Mouse (Mus musculus): ENCODE data around the gene Lypd6.

Lypd6 gene

DNA sequence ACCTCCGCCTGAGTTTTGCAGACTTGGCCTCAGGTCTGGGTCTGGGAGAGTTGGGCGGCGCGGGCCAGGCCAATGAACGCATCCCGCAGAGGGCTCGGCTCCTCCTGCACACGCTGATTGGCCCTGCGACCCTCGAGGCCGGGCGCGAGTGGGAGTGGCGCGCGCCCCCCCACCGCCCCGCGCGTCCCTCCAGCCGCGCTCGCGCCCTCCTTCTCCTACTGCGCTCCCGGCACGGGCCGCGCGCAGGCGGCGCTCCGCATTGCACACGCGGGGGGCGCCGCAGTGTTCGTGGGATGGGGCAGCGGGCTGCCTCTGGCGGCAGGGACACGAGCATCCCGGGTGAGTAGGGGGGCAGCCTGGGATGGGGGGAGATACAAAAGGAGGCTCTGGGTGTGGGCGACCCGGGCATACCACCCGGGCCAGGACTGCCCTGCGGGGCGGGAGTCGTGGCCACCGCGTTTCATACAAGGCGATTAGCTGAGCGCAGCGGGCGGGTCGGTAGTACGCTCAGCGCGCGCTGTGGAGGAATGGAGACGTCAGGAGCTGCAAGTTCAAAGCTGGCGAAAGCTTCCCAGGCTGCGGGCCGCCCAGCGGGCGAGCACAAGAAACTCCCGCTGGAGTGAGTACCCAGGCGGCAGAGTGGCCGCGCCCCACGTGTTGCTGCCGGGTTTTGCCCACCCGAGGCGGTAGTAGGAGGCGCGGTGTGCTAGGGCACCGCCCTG lies at the start of gene Lypd6:
Lypd6 (plus strand) TSS at position 184 of the 722 bp plus-strand sequence.
- no peak for DNase-seq (ENCODE audit: low read depth)

GRCm38 (mm10) chr2:50019477-50019876 lies 46.8 kb upstream of the Lypd6 start:
- DNase-seq (ENCODE audit: low read depth) = no peak

DNA sequence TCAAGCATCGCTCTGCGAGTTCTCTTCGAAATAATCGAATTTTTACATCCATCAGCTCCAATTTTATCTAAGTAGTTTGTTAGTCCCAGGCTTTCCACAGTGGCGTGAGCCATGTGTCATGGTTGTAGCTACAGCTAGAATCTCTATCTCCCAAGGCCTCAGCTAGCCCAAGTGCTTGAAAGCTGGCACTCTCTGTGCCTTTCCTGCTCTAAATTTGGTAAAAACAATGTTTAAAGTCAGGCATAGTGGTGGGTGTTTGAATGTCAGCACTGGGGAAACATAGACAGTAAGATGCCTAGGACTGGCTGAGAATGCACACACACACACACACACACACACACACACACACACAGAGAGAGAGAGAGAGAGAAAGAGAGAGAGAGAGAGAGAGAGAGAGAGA lies 40.7 kb upstream of the Lypd6 start:
- DNase-seq (ENCODE audit: low read depth) = no peak

GRCm38 (mm10) chr2:50028930-50029329 lies 37.3 kb upstream of the Lypd6 start:
- no peak for DNase-seq (ENCODE audit: low read depth)

GRCm38 (mm10) chr2:50044170-50044870 lies 21.9 kb upstream of the Lypd6 start:
- DNase-seq (ENCODE audit: low read depth) = no peak

GRCm38 (mm10) chr2:50044871-50045470 lies 21.3 kb upstream of the Lypd6 start:
- DNase-seq (ENCODE audit: low read depth) = no peak

DNA sequence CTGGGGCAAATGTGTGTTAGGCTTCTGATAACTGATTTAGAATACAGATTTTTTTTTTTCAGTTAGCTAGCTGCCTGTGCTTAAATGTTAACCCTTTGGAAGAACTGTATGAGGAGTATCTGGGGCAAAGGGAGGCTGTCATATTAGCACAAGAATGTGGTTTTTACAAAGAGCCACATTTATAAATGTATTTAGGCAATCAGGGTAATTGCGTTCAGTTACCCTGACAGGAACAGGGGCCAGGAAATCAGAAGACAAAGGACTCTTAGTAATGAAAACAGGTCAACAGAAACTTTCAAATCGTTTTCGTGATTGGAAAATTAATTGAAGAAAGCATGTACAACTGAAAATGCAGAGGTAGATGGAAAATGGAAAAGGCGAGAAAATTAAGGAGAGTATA lies 20.4 kb upstream of the Lypd6 start:
- DNase-seq (ENCODE audit: low read depth) = no peak

GRCm38 (mm10) chr2:50048442-50048841 lies 17.8 kb upstream of the Lypd6 start:
- DNase-seq (ENCODE audit: low read depth) = no peak

GRCm38 (mm10) chr2:50053893-50054292 lies 12.3 kb upstream of the Lypd6 start:
- DNase-seq (ENCODE audit: low read depth) = no peak

- DNase-seq (ENCODE audit: low read depth) = no peak
These were observed 355 bp upstream of the Lypd6 start for GRCm38 (mm10) chr2:50065902-50066245.

GRCm38 (mm10) chr2:50066968-50067315 lies 713 bp downstream of the Lypd6 start:
- no peak for DNase-seq (ENCODE audit: low read depth)

GRCm38 (mm10) chr2:50069571-50070295 lies 3.5 kb downstream of the Lypd6 start:
- no peak for DNase-seq (ENCODE audit: low read depth)

GRCm38 (mm10) chr2:50072158-50072557 lies 5.9 kb downstream of the Lypd6 start:
- DNase-seq (ENCODE audit: low read depth) = no peak

DNA sequence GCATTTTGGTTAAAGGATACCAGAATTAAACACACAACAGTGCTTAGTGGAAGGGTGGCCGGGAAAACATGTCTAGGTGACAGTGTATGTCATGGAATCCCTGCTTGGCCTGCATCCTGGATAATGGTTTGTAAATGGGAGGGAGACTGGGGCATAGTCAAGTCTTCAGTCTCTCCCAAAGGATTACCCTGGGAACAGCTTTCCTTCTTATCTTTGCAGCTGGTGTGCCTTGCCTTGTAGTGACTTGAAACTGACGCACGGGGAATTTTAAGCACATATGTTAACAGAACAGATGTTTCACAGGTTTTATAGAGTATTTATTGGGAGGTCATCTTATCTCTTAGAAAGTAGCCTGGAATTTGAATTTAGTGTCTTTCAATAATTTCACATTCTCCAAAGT lies 18.5 kb downstream of the Lypd6 start:
- DNase-seq (ENCODE audit: low read depth) = no peak

DNA sequence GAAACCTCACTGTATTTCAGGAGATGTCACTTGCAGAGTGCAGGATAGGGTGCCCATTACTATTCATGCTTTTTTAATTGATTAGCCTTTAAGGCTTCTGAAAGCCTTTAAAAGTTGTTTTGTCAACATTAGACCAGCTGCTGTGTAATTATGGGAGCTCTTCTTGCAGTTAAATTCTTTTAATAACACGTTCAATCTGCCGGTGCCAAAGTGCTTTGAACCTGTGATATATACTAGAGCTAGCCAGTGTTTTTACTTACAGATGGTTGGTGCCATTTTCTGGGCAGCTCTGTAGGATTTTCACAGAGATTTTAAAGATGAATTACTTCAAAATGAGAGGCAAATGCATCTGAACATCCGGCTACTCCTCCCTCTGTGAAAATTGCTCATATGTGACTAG lies 21.5 kb downstream of the Lypd6 start:
- DNase-seq (ENCODE audit: low read depth) = no peak

DNA sequence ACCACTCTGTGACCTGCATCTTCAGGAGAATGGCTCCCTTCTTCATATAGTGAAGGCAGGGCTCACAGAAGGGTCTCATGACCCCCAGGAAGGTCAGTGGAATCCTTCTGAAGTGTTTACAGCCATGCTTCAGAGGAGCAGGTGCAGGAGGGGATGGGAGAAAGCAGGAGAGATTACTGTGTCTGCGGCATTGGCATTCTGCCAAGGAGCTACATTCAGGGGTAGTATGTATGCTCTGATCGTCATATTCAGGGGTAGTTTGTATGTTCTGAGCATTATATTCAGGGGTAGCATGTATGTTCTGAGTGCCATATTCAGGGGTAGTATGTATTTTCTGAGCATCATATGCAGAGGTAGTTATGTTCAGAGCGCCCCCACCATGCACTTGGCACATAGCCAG lies 30.1 kb downstream of the Lypd6 start:
- DNase-seq (ENCODE audit: low read depth) = no peak

GRCm38 (mm10) chr2:50100364-50101151 lies 34.3 kb downstream of the Lypd6 start:
- no peak for DNase-seq (ENCODE audit: low read depth)

- no peak for DNase-seq (ENCODE audit: low read depth)
These were observed 34.9 kb downstream of the Lypd6 start for GRCm38 (mm10) chr2:50101152-50101450.

DNA sequence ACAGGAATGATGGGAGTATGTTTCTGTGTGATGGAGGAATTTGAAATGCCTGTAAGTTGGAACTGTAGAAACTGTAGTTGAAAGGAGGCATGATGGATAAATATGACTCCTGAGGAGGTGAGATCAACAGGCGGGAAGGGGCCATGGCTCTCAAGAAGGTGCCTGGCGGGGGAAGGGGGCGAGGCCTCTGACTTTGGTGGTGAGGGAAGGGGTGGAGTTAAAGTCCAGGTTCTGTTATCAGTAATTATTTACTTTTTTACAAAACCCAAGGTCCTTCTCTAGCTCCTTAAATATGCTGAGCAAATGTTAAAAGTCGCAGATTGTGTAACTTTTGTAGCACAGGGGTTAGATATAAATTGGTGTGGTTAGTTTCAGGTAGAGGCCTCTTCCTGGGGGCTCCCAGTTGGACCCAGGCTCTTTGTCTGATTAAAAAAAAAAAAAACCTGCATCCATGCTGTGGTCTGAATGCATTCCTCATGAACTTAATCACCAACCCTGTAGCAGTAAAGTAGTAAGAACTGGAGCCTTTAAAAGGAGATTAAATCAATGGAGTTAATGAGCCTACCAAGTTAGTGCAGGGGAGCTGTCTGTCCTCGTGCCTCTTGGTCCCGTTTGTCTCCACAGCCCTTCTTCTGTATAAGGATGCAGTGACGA lies 37.7 kb downstream of the Lypd6 start:
- no peak for DNase-seq (ENCODE audit: low read depth)

DNA sequence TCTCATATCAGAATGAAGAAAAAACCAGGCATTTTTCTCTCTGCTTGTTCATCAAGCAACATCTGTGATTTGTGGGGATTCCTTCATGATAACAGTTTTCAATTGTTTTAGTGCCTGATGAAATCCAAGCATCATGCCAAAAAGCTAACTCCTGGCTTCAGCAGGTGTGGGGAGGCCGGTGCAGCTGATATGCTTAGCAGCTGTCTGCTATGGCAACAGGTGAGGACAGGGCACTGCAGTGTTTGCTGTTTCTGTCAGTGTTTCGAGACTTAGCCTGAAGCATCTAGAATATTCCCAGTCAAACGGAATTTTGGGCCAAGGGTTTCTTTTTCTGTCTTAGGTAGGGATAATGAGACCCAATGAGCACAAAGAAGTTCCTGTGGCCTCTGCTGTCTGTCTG lies 39.4 kb downstream of the Lypd6 start:
- DNase-seq (ENCODE audit: low read depth) = no peak

DNA sequence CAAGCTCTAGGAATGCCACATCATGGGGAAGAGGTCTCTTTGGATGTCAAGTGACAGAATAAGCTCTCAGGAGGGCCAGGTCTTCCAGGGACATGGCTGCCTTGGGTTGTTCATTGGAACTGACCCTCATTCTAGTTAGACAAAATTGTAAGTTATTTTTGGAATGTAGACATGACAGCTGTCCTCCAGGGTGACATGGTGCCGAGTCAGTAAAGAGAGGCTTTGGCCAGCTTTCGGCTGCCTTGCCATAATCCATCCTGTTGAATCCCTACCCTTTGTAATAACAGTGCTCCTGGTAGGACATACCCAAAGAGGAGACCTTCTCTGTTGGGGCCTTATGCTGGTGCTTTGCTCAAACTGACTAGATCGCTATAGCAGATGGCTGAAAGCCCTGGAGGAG lies 39.8 kb downstream of the Lypd6 start:
- DNase-seq (ENCODE audit: low read depth) = no peak

- no peak for DNase-seq (ENCODE audit: low read depth)
These were observed 40.6 kb downstream of the Lypd6 start for GRCm38 (mm10) chr2:50106879-50107278.
